Mouse (Mus musculus) midbrain, embryonic 15.5 days (tissue): Measurements from ENCODE around the gene Nfatc2. TPM values are rescaled to one million over a fixed set of nuclear protein-coding genes. Genes with fewer than 3 reads are reported as not detected.
A peak's percentile ranks its signal among the peaks of the same experiment; 100 is the strongest.

Experiments used
- ATAC-seq: fragments of 200-750 bp; cut with Nextera tagmentation; replicated peaks from 2 replicates; pipeline ENCODE4 v1.8.0; 2017; ENCODE audit warnings: moderate TSS enrichment
- H3K27ac ChIP-seq: fragments of 300-500 bp; sonication (generic); 2 replicates; pipeline ENCODE4 v1.5.1; 2015; ENCODE audit warnings: mild to moderate bottlenecking, inconsistent platforms
- H3K27me3 ChIP-seq: fragments of 300-500 bp; sonication (generic); replicated peaks from 2 replicates; pipeline ENCODE4 v1.6.1; 2015; ENCODE audit warnings: inconsistent platforms
- H3K36me3 ChIP-seq: fragments of 300-500 bp; sonication (generic); replicated peaks from 2 replicates; pipeline ENCODE4 v1.6.1; 2015; ENCODE audit warnings: inconsistent platforms
- H3K4me1 ChIP-seq: fragments of 300-500 bp; sonication (generic); 2 replicates; pipeline ENCODE4 v1.6.1; 2015; ENCODE audit warnings: inconsistent platforms
- H3K4me2 ChIP-seq: fragments of 300-500 bp; sonication (generic); 2 replicates; pipeline ENCODE4 v1.6.1; 2015; ENCODE audit warnings: inconsistent platforms, mild to moderate bottlenecking, moderate library complexity
- H3K4me3 ChIP-seq: fragments of 300-500 bp; sonication (generic); 2 replicates; pipeline ENCODE4 v1.5.1; 2015; ENCODE audit warnings: mild to moderate bottlenecking, inconsistent platforms
- H3K9ac ChIP-seq: fragments of 300-500 bp; sonication (generic); 2 replicates; pipeline ENCODE4 v1.6.1; 2015; ENCODE audit warnings: mild to moderate bottlenecking, inconsistent platforms
- H3K9me3 ChIP-seq: fragments of 300-500 bp; sonication (generic); 2 replicates; pipeline ENCODE4 v1.6.1; 2016; ENCODE audit warnings: inconsistent platforms
- WGBS: fragments of 180-500 bp; shearing (Covaris S2); methylation state at CpG from one replicate; pipeline ENCODE4 v1.1.7; 2015; ENCODE audit warnings: mixed read lengths; 5-methylcytosine and 5-hydroxymethylcytosine counted together
- polyA plus RNA-seq: library from polyadenylated mRNA; unstranded; fragments of >200 nt; fragmentation: Nextera tagmentation; extraction: Ambion mirVana; gene quantifications from 2 replicates; pipeline ENCODE4 v1.2.1, GENCODE M21; 2015

Gene Nfatc2
- polyA plus RNA-seq, 1 experiment from 2014 or later = 3.8 TPM

GRCm38 (mm10) chr2:168602387-168602741 is 907 bp upstream of the Nfatc2 start:
- no peak overlapping the region for H3K9ac ChIP-seq
- H3K4me1 ChIP-seq = peaks cover 34% of the 10 kb centered on the region
- no peaks in the 10 kb centered on the region for H3K9me3 ChIP-seq
- no peak overlapping the region for H3K27ac ChIP-seq
- no peak overlapping the region for H3K4me3 ChIP-seq
- no peaks in the 10 kb centered on the region for H3K36me3 ChIP-seq
- peaks cover 24% of the 10 kb centered on the region for H3K27me3 ChIP-seq
- WGBS = 24% methylated on average over 12 of the region's 12 CpGs
- peak overlapping the region; percentile 93 for H3K4me2 ChIP-seq
- ATAC-seq = no peak

- peak; percentile 80; the same call in 1 of the 2 replicates for ATAC-seq
- peaks cover 34% of the 10 kb centered on the region for H3K4me1 ChIP-seq
- H3K9me3 ChIP-seq = no peaks in the 10 kb centered on the region
- H3K27me3 ChIP-seq = peaks cover 24% of the 10 kb centered on the region
- H3K9ac ChIP-seq = peak overlapping the region; percentile 74
- H3K4me3 ChIP-seq = peak overlapping the region; percentile 62
- H3K4me2 ChIP-seq = peak overlapping the region; percentile 93
- peak overlapping the region; percentile 81 for H3K27ac ChIP-seq
- WGBS = 1% methylated on average over 32 of the region's 32 CpGs
- no peaks in the 10 kb centered on the region for H3K36me3 ChIP-seq
These were observed 537 bp downstream of the Nfatc2 start for GRCm38 (mm10) chr2:168600750-168601490.

GRCm38 (mm10) chr2:168595693-168596092 is 5.8 kb downstream of the Nfatc2 start:
- Histone ChIP-seq H3K27me3 (peaks cover 10% of the 10 kb centered on the region; the same call in 1 of the 2 replicates), H3K9me3 (no peaks in the 10 kb centered on the region), H3K4me3 (no peak overlapping the region), H3K4me2 (no peak overlapping the region), H3K27ac (no peak overlapping the region), H3K9ac (no peak overlapping the region), H3K36me3 (no peaks in the 10 kb centered on the region), H3K4me1 (peaks cover 11% of the 10 kb centered on the region)
- 82% methylated on average over 7 of the region's 7 CpGs for WGBS
- ATAC-seq = no peak

- Histone ChIP-seq H3K4me2 (no peak overlapping the region), H3K4me3 (no peak overlapping the region), H3K36me3 (no peaks in the 10 kb centered on the region), H3K27me3 (peaks cover 27% of the 10 kb centered on the region), H3K9me3 (no peaks in the 10 kb centered on the region), H3K4me1 (peaks cover 19% of the 10 kb centered on the region), H3K27ac (no peak overlapping the region), H3K9ac (no peak overlapping the region)
- WGBS = 86% methylated on average over 6 of the region's 6 CpGs
- ATAC-seq = no peak
These were observed 7.8 kb downstream of the Nfatc2 start for GRCm38 (mm10) chr2:168593676-168594075.

GRCm38 (mm10) chr2:168593004-168593403 is 8.5 kb downstream of the Nfatc2 start:
- H3K4me1 ChIP-seq = peaks cover 23% of the 10 kb centered on the region
- H3K27ac ChIP-seq = no peak overlapping the region
- H3K9ac ChIP-seq = no peak overlapping the region
- H3K4me2 ChIP-seq = no peak overlapping the region
- H3K36me3 ChIP-seq = no peaks in the 10 kb centered on the region
- H3K9me3 ChIP-seq = no peaks in the 10 kb centered on the region
- peaks cover 28% of the 10 kb centered on the region for H3K27me3 ChIP-seq
- H3K4me3 ChIP-seq = no peak overlapping the region
- no peak for ATAC-seq
- WGBS = 84% methylated on average over 5 of the region's 5 CpGs

- H3K9ac ChIP-seq = no peak overlapping the region
- no peaks in the 10 kb centered on the region for H3K9me3 ChIP-seq
- no peak overlapping the region for H3K4me2 ChIP-seq
- H3K27ac ChIP-seq = no peak overlapping the region
- no peaks in the 10 kb centered on the region for H3K36me3 ChIP-seq
- H3K4me1 ChIP-seq = peaks cover 26% of the 10 kb centered on the region
- no peak overlapping the region for H3K4me3 ChIP-seq
- ATAC-seq = no peak
- 93% methylated on average over 2 of the region's 2 CpGs for WGBS
- peaks cover 32% of the 10 kb centered on the region for H3K27me3 ChIP-seq
These were observed 10.4 kb downstream of the Nfatc2 start for GRCm38 (mm10) chr2:168591076-168591475.

- Histone ChIP-seq H3K4me1 (peaks cover 26% of the 10 kb centered on the region), H3K27ac (no peak overlapping the region), H3K4me3 (peak overlapping the region; percentile 32; the same call in 1 of the 2 replicates), H3K36me3 (no peaks in the 10 kb centered on the region), H3K27me3 (peaks cover 32% of the 10 kb centered on the region), H3K9me3 (no peaks in the 10 kb centered on the region), H3K4me2 (peak overlapping the region; percentile 58), H3K9ac (no peak overlapping the region)
- 52% methylated on average over 10 of the region's 10 CpGs for WGBS
- no peak for ATAC-seq
These were observed 10.9 kb downstream of the Nfatc2 start for GRCm38 (mm10) chr2:168590556-168590955.

GRCm38 (mm10) chr2:168590168-168590551 is 11.3 kb downstream of the Nfatc2 start:
- H3K36me3 ChIP-seq = no peaks in the 10 kb centered on the region
- no peaks in the 10 kb centered on the region for H3K9me3 ChIP-seq
- H3K4me3 ChIP-seq = peak overlapping the region; percentile 32
- H3K9ac ChIP-seq = peak overlapping the region; percentile 26
- peak overlapping the region; percentile 58 for H3K4me2 ChIP-seq
- peaks cover 32% of the 10 kb centered on the region for H3K27me3 ChIP-seq
- 1% methylated on average over 32 of the region's 38 CpGs for WGBS
- no peak overlapping the region for H3K27ac ChIP-seq
- no peak for ATAC-seq
- H3K4me1 ChIP-seq = peaks cover 26% of the 10 kb centered on the region

GRCm38 (mm10) chr2:168589368-168590167 is 11.9 kb downstream of the Nfatc2 start:
- H3K4me2 ChIP-seq = peak overlapping the region; percentile 58
- H3K4me1 ChIP-seq = peaks cover 26% of the 10 kb centered on the region
- H3K4me3 ChIP-seq = peak overlapping the region; percentile 32
- peak; percentile 48 for ATAC-seq
- H3K36me3 ChIP-seq = no peaks in the 10 kb centered on the region
- H3K9ac ChIP-seq = peak overlapping the region; percentile 26
- H3K27ac ChIP-seq = peak overlapping the region; percentile 39; the same call in 1 of the 2 replicates
- WGBS = 6% methylated on average over 21 of the region's 21 CpGs
- H3K27me3 ChIP-seq = peaks cover 32% of the 10 kb centered on the region
- H3K9me3 ChIP-seq = no peaks in the 10 kb centered on the region

- no peak; the same call in 1 of the 2 replicates for ATAC-seq
- Histone ChIP-seq H3K9me3 (no peaks in the 10 kb centered on the region), H3K27ac (peak overlapping the region; percentile 39; the same call in 1 of the 2 replicates), H3K4me3 (no peak overlapping the region), H3K4me1 (peaks cover 26% of the 10 kb centered on the region), H3K36me3 (no peaks in the 10 kb centered on the region), H3K27me3 (peaks cover 32% of the 10 kb centered on the region), H3K9ac (no peak overlapping the region), H3K4me2 (0 out of 2 replicates have a peak overlapping the region, but pooled peaks have one; percentile 58)
- 42% methylated on average over 11 of the region's 11 CpGs for WGBS
These were observed 12.7 kb downstream of the Nfatc2 start for GRCm38 (mm10) chr2:168588591-168589367.

- Histone ChIP-seq H3K9me3 (no peaks in the 10 kb centered on the region), H3K9ac (no peak overlapping the region), H3K27me3 (peaks cover 32% of the 10 kb centered on the region), H3K4me1 (peaks cover 26% of the 10 kb centered on the region), H3K4me3 (no peak overlapping the region), H3K36me3 (no peaks in the 10 kb centered on the region), H3K27ac (no peak overlapping the region), H3K4me2 (no peak overlapping the region)
- ATAC-seq = no peak
- 51% methylated on average over 8 of the region's 8 CpGs for WGBS
These were observed 14.3 kb downstream of the Nfatc2 start for GRCm38 (mm10) chr2:168587159-168587558.

- 83% methylated on average over 12 of the region's 12 CpGs for WGBS
These were observed 14.9 kb downstream of the Nfatc2 start for GRCm38 (mm10) chr2:168586512-168586911.

More at GRCm38 (mm10) chr2:168586512-168586911, 14.9 kb downstream of the Nfatc2 start:
- Histone ChIP-seq H3K4me1 (peaks cover 26% of the 10 kb centered on the region), H3K36me3 (no peaks in the 10 kb centered on the region), H3K9me3 (no peaks in the 10 kb centered on the region), H3K27me3 (peaks cover 30% of the 10 kb centered on the region), H3K4me2 (no peak overlapping the region), H3K4me3 (no peak overlapping the region), H3K9ac (no peak overlapping the region), H3K27ac (no peak overlapping the region)
- ATAC-seq = no peak
